Mouse (Mus musculus) large intestine, adult 2 months (tissue): ENCODE data around the gene Cyp4v3. TPM values are rescaled to one million over a fixed set of nuclear protein-coding genes. Genes with fewer than 3 reads are reported as not detected.

Experiments used
- DNase-seq: peaks from one replicate; pipeline ENCODE4 v3.0.0-alpha.2; 2012; ENCODE audit warnings: low read depth, low spot score
- WGBS: fragments of 180-500 bp; shearing (Covaris S2); methylation state at CpG from one replicate; pipeline ENCODE4 v1.1.7; 2018; 5-methylcytosine and 5-hydroxymethylcytosine counted together
- polyA plus RNA-seq: library from polyadenylated mRNA; depleted of rRNA; stranded (reverse); fragments of >200 nt; gene quantifications from 2 replicates; pipeline ENCODE4 v1.2.3, GENCODE M21; 2012

The Cyp4v3 gene
- polyA plus RNA-seq, 1 experiment = 12.7 TPM

- WGBS = 49% methylated on average over 4 of the region's 4 CpGs
- DNase-seq = no peak
These were observed 8.9 kb downstream of the Cyp4v3 start for GRCm38 (mm10) chr8:45324151-45324550.

GRCm38 (mm10) chr8:45321365-45321764 is 11.7 kb downstream of the Cyp4v3 start:
- WGBS = 65% methylated on average over 2 of the region's 2 CpGs
- DNase-seq = no peak

GRCm38 (mm10) chr8:45320930-45321329 is 12.1 kb downstream of the Cyp4v3 start:
- WGBS = 50% methylated on average over 1 of the region's 1 CpGs
- no peak for DNase-seq

- WGBS = 85% methylated on average over 4 of the region's 4 CpGs
- DNase-seq = no peak
These were observed 22.0 kb downstream of the Cyp4v3 start for GRCm38 (mm10) chr8:45310967-45311366.

- no peak for DNase-seq
- 87% methylated on average over 13 of the region's 13 CpGs for WGBS
These were observed 24.6 kb downstream of the Cyp4v3 start, which contains the start of gene Gm45753 for GRCm38 (mm10) chr8:45308366-45308765. Gene Gm45753, minus strand, starts transcription at chr8:45308466.

- DNase-seq = no peak
- 81% methylated on average over 1 of the region's 1 CpGs for WGBS
These were observed 27.5 kb downstream of the Cyp4v3 start for GRCm38 (mm10) chr8:45305479-45305878.

- DNase-seq = no peak
These were observed 28.7 kb downstream of the Cyp4v3 start for GRCm38 (mm10) chr8:45304354-45304753.

GRCm38 (mm10) chr8:45302390-45302789 is 30.6 kb downstream of the Cyp4v3 start:
- WGBS = 75% methylated on average over 8 of the region's 8 CpGs
- DNase-seq = no peak

More at GRCm38 (mm10) chr8:45304354-45304753, 28.7 kb downstream of the Cyp4v3 start:
- 93% methylated on average over 3 of the region's 3 CpGs for WGBS

GRCm38 (mm10) chr8:45295276-45295675 is 37.7 kb downstream of the Cyp4v3 start:
- no peak for DNase-seq
- 80% methylated on average over 6 of the region's 6 CpGs for WGBS

- no peak for DNase-seq
- WGBS = 53% methylated on average over 7 of the region's 7 CpGs
These were observed 38.3 kb downstream of the Cyp4v3 start, which contains the start of gene Klkb1 for GRCm38 (mm10) chr8:45294687-45295086. Gene Klkb1, minus strand, starts transcription at chr8:45294859.

GRCm38 (mm10) chr8:45291790-45292189 is 41.2 kb downstream of the Cyp4v3 start:
- no peak for DNase-seq
- WGBS = 84% methylated on average over 2 of the region's 2 CpGs

GRCm38 (mm10) chr8:45281630-45282029 is 51.4 kb downstream of the Cyp4v3 start:
- 38% methylated on average over 8 of the region's 8 CpGs for WGBS
- DNase-seq = no peak

- WGBS = 58% methylated on average over 3 of the region's 3 CpGs
- DNase-seq = no peak
These were observed 55.6 kb downstream of the Cyp4v3 start for GRCm38 (mm10) chr8:45277453-45277852.

GRCm38 (mm10) chr8:45274317-45274716 is 58.7 kb downstream of the Cyp4v3 start:
- DNase-seq = no peak
- 75% methylated on average over 4 of the region's 4 CpGs for WGBS

- DNase-seq = no peak
These were observed 64.0 kb downstream of the Cyp4v3 start for GRCm38 (mm10) chr8:45269056-45269455.

- DNase-seq = no peak
These were observed 64.5 kb downstream of the Cyp4v3 start for GRCm38 (mm10) chr8:45268485-45268884.

- WGBS = 36% methylated on average over 4 of the region's 4 CpGs
- DNase-seq = no peak
These were observed 65.2 kb downstream of the Cyp4v3 start for GRCm38 (mm10) chr8:45267611-45268391.

GRCm38 (mm10) chr8:45266993-45267392 is 66.0 kb downstream of the Cyp4v3 start:
- DNase-seq = no peak
- 23% methylated on average over 8 of the region's 8 CpGs for WGBS

GRCm38 (mm10) chr8:45264918-45265317 is 68.1 kb downstream of the Cyp4v3 start:
- WGBS = 65% methylated on average over 4 of the region's 4 CpGs
- DNase-seq = no peak

GRCm38 (mm10) chr8:45262851-45263250 is 70.2 kb downstream of the Cyp4v3 start:
- DNase-seq = no peak
- WGBS = 89% methylated on average over 3 of the region's 3 CpGs

GRCm38 (mm10) chr8:45261920-45262319 is 71.1 kb downstream of the Cyp4v3 start, which contains the start of gene F11:
Gene F11, minus strand, starts transcription at chr8:45262031.
- 73% methylated on average over 10 of the region's 10 CpGs for WGBS
- DNase-seq = no peak
